Mouse (Mus musculus): Measurements from ENCODE around the gene Fhad1.

GRCm38 (mm10) chr4:141885451-141885850 lies 129.4 kb downstream of the Fhad1 start:
- no peak for TF ChIP-seq CTCF (IDR thresholded peaks at IDR 0.05; ENCODE audit: low read depth)
- TF ChIP-seq EP300 (IDR thresholded peaks at IDR 0.05; ENCODE audit: low read depth) = no peak

All from liver, embryonic 14.5 days (tissue).